Mouse (Mus musculus): ENCODE measurements at regions not wholly inside any gene's neighbourhood (a gene's known extent, or its start where the extent isn't known, plus 50 kb on each side); places are given as distances from the start of the nearest gene placed in this dataset.

DNA sequence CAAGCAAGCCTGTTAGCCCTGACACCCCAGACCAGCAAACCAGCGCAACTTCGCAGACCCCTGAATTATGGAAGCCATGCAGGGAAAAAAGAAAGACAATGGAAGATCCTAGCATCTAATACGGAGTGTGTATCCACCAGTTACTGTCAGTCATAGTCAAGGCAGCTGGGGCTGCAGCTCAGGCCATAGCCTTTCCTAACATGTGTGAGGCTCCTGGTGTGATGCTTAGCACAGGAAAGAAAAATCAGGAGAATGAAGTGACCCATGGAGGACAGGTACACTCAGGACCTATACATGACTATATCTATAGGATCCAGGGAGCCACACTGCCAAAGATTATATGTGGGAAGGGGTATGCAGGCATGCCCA is 136.6 kb downstream of the Ets2 start:
- no peak for TF ChIP-seq CTCF (IDR thresholded peaks at IDR 0.05; ENCODE audit: control insufficient read depth, insufficient read depth, low read length)
- no peak for TF ChIP-seq POLR2A (IDR thresholded peaks at IDR 0.05; ENCODE audit: borderline replicate concordance, control insufficient read depth, low read depth, low read length)

Measured in bone marrow, adult 2 months (tissue).